Mouse (Mus musculus): ENCODE data around the gene Clip4.

Gene Clip4

DNA sequence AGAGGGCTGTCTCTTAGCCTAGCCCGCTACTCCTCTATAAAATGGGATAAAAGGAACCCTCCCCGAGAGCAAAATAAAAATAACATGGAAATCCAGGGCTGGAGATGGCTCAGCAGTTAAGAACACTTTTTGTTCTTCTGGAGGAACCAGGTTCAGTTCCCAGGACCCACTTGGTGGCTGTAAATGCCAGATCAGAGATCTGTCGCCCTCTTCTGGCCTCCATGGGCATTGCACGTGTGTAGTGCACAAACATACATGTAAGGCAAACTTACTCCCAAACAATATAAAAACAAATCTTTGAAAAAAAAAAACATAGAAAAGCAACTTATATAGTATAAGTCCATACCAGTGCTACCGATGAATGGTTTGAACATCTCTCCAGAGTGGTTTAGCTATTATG is 104.7 kb downstream of the Clip4 start:
- peak; percentile 5 for DNase-seq (ENCODE audit: low spot score)

DNA sequence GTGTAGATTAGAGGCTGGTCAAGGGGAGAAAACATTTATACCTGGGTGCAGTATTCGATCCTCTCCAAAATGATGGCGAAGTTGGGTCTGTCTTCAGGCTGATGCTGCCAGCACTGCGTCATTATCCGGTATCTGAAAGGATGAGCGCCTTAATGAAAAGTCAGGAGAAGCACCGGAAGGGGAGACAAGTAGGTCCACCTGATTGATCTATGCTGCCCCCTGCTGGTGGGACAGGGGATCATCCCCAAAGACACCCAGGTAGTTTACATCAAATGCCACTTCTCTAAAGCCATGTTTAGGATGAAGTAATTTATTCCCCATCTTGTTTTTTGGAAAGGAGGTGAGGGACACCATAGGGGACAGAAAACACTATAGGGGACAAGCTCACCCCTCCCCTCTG is 105.8 kb downstream of the Clip4 start:
- DNase-seq (ENCODE audit: low spot score), result peak; percentile 12

GRCm38 (mm10) chr17:71874795-71875194 is 106.5 kb downstream of the Clip4 start:
- DNase-seq (ENCODE audit: low spot score), result no peak

- no peak for DNase-seq (ENCODE audit: low spot score)
Observed at GRCm38 (mm10) chr17:71875492-71875891, 107.2 kb downstream of the Clip4 start.

- no peak for DNase-seq (ENCODE audit: low spot score)
Observed at GRCm38 (mm10) chr17:71881369-71881768, 113.1 kb downstream of the Clip4 start.

GRCm38 (mm10) chr17:71909107-71909506 is 140.8 kb downstream of the Clip4 start:
- DNase-seq (ENCODE audit: low spot score), result no peak

DNA sequence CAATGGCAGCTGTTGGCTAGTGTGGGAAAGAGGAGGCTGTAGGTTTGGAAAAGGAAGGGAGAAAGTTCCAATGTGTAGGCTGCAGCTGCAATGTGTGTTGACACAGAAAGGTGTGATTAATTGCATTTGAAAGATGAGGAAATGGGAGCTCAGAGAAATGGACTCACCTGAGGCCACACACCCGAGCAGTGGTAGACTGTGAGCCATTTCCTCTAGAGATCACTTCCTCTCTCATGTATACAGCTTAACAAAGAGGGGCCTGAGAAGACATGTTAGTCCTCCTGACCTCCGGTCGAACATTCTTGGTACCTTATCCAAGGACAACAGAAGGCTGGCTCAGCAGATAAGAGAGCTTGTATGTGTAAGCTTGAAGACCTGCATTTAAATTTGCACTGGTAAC is 144.9 kb downstream of the Clip4 start:
- no peak for DNase-seq (ENCODE audit: low spot score)
